Mouse (Mus musculus) intestine, postnatal 0 days (tissue): ENCODE measurements around the gene Igfals. TPM values are rescaled to one million over a fixed set of nuclear protein-coding genes. Genes with fewer than 3 reads are reported as not detected.

Source experiments
- ATAC-seq: fragments of 200-750 bp; cut with Nextera tagmentation; 2 replicates; pipeline ENCODE4 v1.8.0; 2017; ENCODE audit warnings: mild to moderate bottlenecking, moderate TSS enrichment, moderate library complexity
- H3K27ac ChIP-seq: fragments of 300-500 bp; sonication (generic); 2 replicates; pipeline ENCODE4 v1.5.1; 2014; ENCODE audit warnings: mild to moderate bottlenecking, low read depth, low read length, moderate library complexity
- H3K27me3 ChIP-seq: fragments of 300-500 bp; sonication (generic); replicated peaks from 2 replicates; pipeline ENCODE4 v1.6.1; 2014; ENCODE audit warnings: low read length, mixed read lengths; ENCODE audit not compliant: control insufficient read depth, insufficient read depth
- H3K36me3 ChIP-seq: fragments of 300-500 bp; sonication (generic); 2 replicates; pipeline ENCODE4 v1.6.1; 2014; ENCODE audit warnings: mild to moderate bottlenecking, moderate library complexity; ENCODE audit not compliant: control insufficient read depth, insufficient read depth
- H3K4me1 ChIP-seq: fragments of 300-500 bp; sonication (generic); replicated peaks from 2 replicates; pipeline ENCODE4 v1.6.1; 2014; ENCODE audit warnings: antibody characterized with exemption, low read length, mixed read lengths; ENCODE audit not compliant: control insufficient read depth, insufficient read depth
- H3K4me2 ChIP-seq: fragments of 300-500 bp; sonication (generic); replicated peaks from 2 replicates; pipeline ENCODE4 v1.6.1; 2014; ENCODE audit warnings: low read depth, mild to moderate bottlenecking, moderate library complexity
- H3K4me3 ChIP-seq: fragments of 300-500 bp; sonication (generic); 2 replicates; pipeline ENCODE4 v1.5.1; 2014; ENCODE audit warnings: low read depth, low read length
- H3K9ac ChIP-seq: fragments of 300-500 bp; sonication (generic); 2 replicates; pipeline ENCODE4 v1.6.1; 2014; ENCODE audit warnings: mild to moderate bottlenecking, low read depth, low read length
- H3K9me3 ChIP-seq: fragments of 300-500 bp; sonication (generic); 2 replicates; pipeline ENCODE4 v1.6.1; 2016; ENCODE audit warnings: mixed run types; ENCODE audit not compliant: control insufficient read depth
- CTCF ChIP-seq: sonication (generic); IDR thresholded peaks from 2 replicates; pipeline ENCODE4 v1.5.1; 2016; ENCODE audit warnings: low read depth, mild to moderate bottlenecking, control low read depth, antibody characterized with exemption, moderate library complexity
- WGBS: fragments of 180-500 bp; shearing (Covaris S2); extraction: QIAGEN DNeasy Blood & Tissue Kit; methylation state at CpG from one replicate; pipeline ENCODE4 v1.1.7; 2014; 5-methylcytosine and 5-hydroxymethylcytosine counted together
- polyA plus RNA-seq: library from polyadenylated mRNA; unstranded; fragments of >200 nt; fragmentation: Nextera tagmentation; extraction: Ambion mirVana; gene quantifications from 2 replicates; pipeline ENCODE4 v1.2.1, GENCODE M21; 2015

Gene Igfals
- polyA plus RNA-seq, 1 experiment from 2014 or later = 17.2 TPM

DNA sequence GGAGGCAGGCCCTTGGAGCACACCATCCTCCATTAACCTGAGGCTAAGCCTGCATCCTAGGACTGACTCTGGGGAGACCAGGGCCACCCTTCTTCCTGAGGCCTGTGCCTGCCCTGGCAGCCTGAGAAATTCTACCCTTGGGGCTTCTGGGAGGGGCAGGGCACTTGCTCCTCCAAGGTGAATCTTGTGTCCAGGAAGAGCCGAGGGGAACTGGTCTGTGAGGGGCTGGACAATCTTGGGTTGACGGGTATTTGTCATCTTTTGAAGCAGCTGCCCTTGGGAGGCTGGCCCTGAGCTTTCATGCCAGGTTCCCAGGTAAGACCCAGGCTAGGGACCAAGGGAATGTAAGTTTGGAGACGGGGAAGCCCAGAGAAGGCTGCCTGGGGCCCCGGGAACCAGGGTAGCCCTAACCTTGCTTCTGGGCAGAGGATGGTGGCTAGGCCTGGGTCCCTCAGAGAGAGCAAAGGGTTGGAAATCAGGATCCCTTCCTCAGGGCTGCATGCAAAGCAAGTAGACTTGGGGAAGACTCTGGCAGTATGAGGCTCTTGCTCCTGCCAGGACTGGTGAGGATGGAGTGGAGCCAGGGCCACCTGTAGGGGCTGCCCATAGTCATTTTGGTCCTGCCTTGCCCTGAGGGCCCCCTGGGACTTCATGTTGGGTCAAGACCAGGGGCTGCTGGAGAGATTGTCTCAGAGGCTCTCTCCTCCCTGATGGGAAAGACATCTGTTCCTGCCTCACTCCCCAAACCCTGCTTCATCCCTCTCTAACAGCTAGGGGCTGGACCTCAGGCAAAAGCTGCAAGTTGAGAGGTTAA, 32.5 kb downstream of the Igfals start:
- WGBS = 77% methylated on average over 4 of the region's 4 CpGs
- H3K27me3 ChIP-seq = no peaks in the 10 kb centered on the region
- 0 out of 2 replicates have a peak, but pooled peaks cover 7% of the 10 kb centered on the region for H3K4me1 ChIP-seq
- no peak overlapping the region for H3K4me2 ChIP-seq
- no peak overlapping the region for H3K27ac ChIP-seq
- no peak for TF ChIP-seq CTCF
- no peak overlapping the region for H3K4me3 ChIP-seq
- peaks cover 60% of the 10 kb centered on the region for H3K36me3 ChIP-seq
- no peaks in the 10 kb centered on the region for H3K9me3 ChIP-seq
- H3K9ac ChIP-seq = no peak overlapping the region
- no peak for ATAC-seq

DNA sequence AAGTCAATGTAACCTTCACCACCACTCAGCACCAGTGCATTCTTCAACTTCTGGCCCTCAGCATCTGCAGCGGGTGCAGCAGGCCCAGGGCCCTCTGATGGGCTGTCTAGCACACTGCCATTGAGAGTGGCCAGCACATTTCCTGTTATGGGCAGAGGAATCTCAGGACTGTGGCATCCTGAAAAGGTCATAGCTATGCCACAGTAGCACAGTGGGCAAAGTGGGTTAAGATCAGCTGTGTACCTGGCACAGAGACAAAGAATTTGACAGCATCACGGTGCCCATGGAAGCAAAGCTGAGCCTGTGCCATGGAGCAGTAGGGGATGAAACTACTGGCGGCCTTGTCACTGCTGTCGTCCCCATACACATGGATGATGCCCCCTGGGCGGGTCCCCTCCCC, 33.4 kb downstream of the Igfals start:
- H3K9ac ChIP-seq = no peak overlapping the region
- H3K4me2 ChIP-seq = no peak overlapping the region
- H3K27me3 ChIP-seq = no peaks in the 10 kb centered on the region
- ATAC-seq = no peak
- WGBS = 82% methylated on average over 5 of the region's 5 CpGs
- H3K36me3 ChIP-seq = peaks cover 62% of the 10 kb centered on the region
- no peak for TF ChIP-seq CTCF
- H3K27ac ChIP-seq = no peak overlapping the region
- H3K4me3 ChIP-seq = no peak overlapping the region
- 0 out of 2 replicates have a peak, but pooled peaks cover 3% of the 10 kb centered on the region for H3K4me1 ChIP-seq
- no peaks in the 10 kb centered on the region for H3K9me3 ChIP-seq

DNA sequence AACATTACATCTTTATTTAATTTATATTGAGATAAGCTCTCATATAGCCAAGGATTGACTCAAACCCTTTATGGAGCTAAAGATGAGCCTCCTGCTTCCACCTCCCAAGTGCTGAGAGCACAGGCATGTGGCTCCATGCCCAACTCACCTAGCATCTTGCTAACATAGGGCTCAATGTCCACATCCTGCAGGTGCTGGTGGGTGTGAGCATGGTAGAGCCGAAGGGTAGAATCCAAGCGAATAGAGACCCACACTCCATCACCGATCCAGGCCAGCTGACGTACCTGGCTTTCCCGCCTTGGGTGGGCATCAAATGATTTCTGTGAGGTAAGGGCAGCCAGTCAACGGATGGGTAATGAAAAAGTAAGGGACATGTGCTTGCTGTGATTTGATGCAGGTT, 34.2 kb downstream of the Igfals start:
- H3K4me1 ChIP-seq = no peaks in the 10 kb centered on the region
- H3K27me3 ChIP-seq = no peaks in the 10 kb centered on the region
- no peak overlapping the region for H3K4me3 ChIP-seq
- H3K27ac ChIP-seq = no peak overlapping the region
- TF ChIP-seq CTCF = no peak
- no peak overlapping the region for H3K9ac ChIP-seq
- H3K4me2 ChIP-seq = no peak overlapping the region
- no peak for ATAC-seq
- no peaks in the 10 kb centered on the region for H3K9me3 ChIP-seq
- peaks cover 71% of the 10 kb centered on the region for H3K36me3 ChIP-seq
- 97% methylated on average over 6 of the region's 6 CpGs for WGBS

GRCm38 (mm10) chr17:24902124-24902523, 36.3 kb downstream of the Igfals start:
- Histone ChIP-seq H3K9ac (no peak overlapping the region), H3K27me3 (no peaks in the 10 kb centered on the region), H3K4me1 (no peaks in the 10 kb centered on the region), H3K27ac (no peak overlapping the region), H3K4me2 (no peak overlapping the region), H3K9me3 (no peaks in the 10 kb centered on the region), H3K4me3 (no peak overlapping the region), H3K36me3 (peaks cover 92% of the 10 kb centered on the region)
- TF ChIP-seq CTCF = no peak
- ATAC-seq = no peak
- 92% methylated on average over 5 of the region's 5 CpGs for WGBS

- no peak for ATAC-seq
- Histone ChIP-seq H3K4me2 (no peak overlapping the region), H3K4me3 (no peak overlapping the region), H3K27ac (no peak overlapping the region), H3K9ac (no peak overlapping the region), H3K36me3 (peaks cover 95% of the 10 kb centered on the region), H3K4me1 (no peaks in the 10 kb centered on the region), H3K27me3 (no peaks in the 10 kb centered on the region), H3K9me3 (no peaks in the 10 kb centered on the region)
- 63% methylated on average over 9 of the region's 9 CpGs for WGBS
- peak; percentile 68 for TF ChIP-seq CTCF
Measured at GRCm38 (mm10) chr17:24902671-24903474, 37.1 kb downstream of the Igfals start.

- H3K4me3 ChIP-seq = no peak overlapping the region
- no peaks in the 10 kb centered on the region for H3K9me3 ChIP-seq
- no peak overlapping the region for H3K27ac ChIP-seq
- WGBS = 89% methylated on average over 9 of the region's 9 CpGs
- no peak overlapping the region for H3K9ac ChIP-seq
- no peaks in the 10 kb centered on the region for H3K4me1 ChIP-seq
- TF ChIP-seq CTCF = no peak
- ATAC-seq = no peak
- no peaks in the 10 kb centered on the region for H3K27me3 ChIP-seq
- peaks cover 100% of the 10 kb centered on the region for H3K36me3 ChIP-seq
- H3K4me2 ChIP-seq = no peak overlapping the region
Measured at GRCm38 (mm10) chr17:24903767-24904166, 38.0 kb downstream of the Igfals start.
